Mouse (Mus musculus) 3T3-L1 (cell line): Measurements from ENCODE around the gene Ankib1.
A peak's percentile ranks its signal among the peaks of the same experiment; 100 is the strongest.

Experiments used
- DNase-seq: peaks from one replicate; pipeline ENCODE4 v3.0.0-alpha.2; 2015; ENCODE audit warnings: low read depth, low spot score

The Ankib1 gene

DNA sequence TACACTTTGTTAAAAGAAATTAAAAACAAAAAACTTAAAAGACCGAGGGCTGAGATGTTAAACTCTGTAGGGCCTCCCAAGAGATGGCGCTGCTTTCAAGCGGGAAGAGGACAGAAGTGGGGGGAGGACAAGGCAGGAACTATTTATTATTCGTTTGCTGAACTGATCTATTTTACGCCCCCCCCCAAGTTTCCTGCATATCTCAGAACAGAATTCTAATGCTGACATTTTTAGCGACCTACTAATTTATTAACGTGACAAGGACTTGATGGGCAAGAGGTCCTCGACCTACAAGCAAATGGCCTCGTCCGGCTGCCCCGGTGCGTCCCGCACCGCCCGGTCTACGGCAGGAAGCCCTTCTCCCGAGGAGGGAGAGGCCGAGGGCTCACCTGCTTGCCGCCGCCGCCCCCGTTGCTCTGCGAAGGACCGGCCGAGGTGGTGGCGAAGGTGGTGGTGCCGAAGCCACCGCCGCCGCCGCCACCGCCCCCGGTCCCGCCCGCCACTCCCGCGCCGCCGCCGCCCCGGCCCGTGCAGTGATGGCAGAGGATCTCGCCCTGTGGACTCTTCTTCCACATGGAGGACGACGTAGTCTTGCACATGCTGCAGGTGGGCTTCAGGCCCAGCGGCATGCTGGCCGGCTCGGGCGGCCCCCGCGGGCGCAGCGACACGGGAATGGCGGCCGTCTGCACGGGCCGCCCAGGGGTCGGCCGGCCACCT, 155.6 kb downstream of the Ankib1 start:
- peak; percentile 77 for DNase-seq

GRCm38 (mm10) chr5:3646539-3646938, 156.2 kb downstream of the Ankib1 start:
- no peak for DNase-seq

- DNase-seq, result no peak
Observed at GRCm38 (mm10) chr5:3645326-3645725, 157.4 kb downstream of the Ankib1 start.

DNA sequence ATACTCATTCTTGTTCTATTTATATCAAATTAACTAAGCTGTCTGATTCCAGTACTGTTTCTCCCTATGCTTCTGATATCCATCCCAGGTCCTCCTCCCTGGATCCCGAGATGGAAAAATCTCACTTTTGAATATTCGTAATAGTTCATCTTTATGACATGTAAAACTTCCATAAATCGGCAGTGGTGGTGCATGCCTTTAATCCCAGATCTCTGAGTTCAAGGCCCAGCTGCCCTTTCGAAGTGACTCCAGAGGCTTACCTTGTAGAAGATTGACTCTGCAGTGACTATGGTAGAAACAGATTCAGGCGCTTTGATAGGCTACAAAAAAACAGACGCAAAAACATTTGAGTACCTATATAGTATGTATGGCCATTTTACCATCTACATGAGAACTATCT, 158.1 kb downstream of the Ankib1 start:
- DNase-seq, result no peak
